Mouse (Mus musculus) bone marrow macrophage, adult 2 months (primary cell): Measurements from ENCODE around the gene Nr6a1.

Experiments used
- CTCF ChIP-seq: IDR thresholded peaks from 2 replicates; pipeline ENCODE4 v1.5.1; 2012; ENCODE audit warnings: low read depth, mild to moderate bottlenecking, low read length, moderate library complexity
- POLR2A ChIP-seq: IDR thresholded peaks from 2 replicates; pipeline ENCODE4 v1.6.1; 2012; ENCODE audit warnings: mild to moderate bottlenecking, low read depth, low read length, borderline replicate concordance

DNA sequence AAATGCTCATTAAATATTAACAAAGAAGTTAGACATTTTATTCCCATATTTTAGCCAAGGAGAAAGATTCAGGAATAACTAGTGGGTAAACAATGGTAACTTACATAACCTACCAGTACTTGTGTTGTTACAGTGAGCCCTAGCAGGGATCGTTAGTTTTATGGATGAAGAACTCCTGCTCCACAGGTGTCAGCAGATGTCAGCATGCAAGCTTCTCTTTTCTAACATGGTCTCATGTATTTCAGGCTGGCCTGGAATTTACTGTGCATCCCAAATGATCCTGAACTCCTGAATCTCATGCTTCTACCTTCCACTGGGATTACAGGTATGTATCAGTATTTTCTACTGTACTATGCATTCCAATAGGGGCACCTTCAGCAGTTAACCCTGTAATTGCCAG, 54.8 kb downstream of the Nr6a1 start:
- TF ChIP-seq CTCF (no peak), POLR2A (no peak)
